Mouse (Mus musculus): ENCODE results near the gene Adgrf5.

GRCm38 (mm10) chr17:43326726-43327700 lies 33.2 kb upstream of the Adgrf5 start:
- TF ChIP-seq CTCF (IDR thresholded peaks at IDR 0.05; ENCODE audit: low read depth, low read length) (peak; percentile 35), POLR2A (IDR thresholded peaks at IDR 0.05; ENCODE audit: insufficient read depth, low read length) (no peak), EP300 (IDR thresholded peaks at IDR 0.05; ENCODE audit: insufficient read depth, low read depth, low read length) (no peak)

Measured in ES-Bruce4 (cell line).